Mouse (Mus musculus) neural tube, embryonic 14.5 days (tissue): Measurements from ENCODE around the gene Rmdn2. TPM values are rescaled to one million over a fixed set of nuclear protein-coding genes. Genes with fewer than 3 reads are reported as not detected.

Experiments used
- ATAC-seq: fragments of 200-750 bp; cut with Nextera tagmentation; 2 replicates; pipeline ENCODE4 v1.8.0; 2017; ENCODE audit warnings: low read depth, mild to moderate bottlenecking, moderate TSS enrichment, moderate library complexity
- H3K27ac ChIP-seq: fragments of 300-500 bp; sonication (generic); 2 replicates; pipeline ENCODE4 v1.5.1; 2014; ENCODE audit warnings: low read depth, mild to moderate bottlenecking, control low read depth, low read length, moderate library complexity, mixed read lengths
- H3K27me3 ChIP-seq: fragments of 300-500 bp; sonication (generic); 2 replicates; pipeline ENCODE4 v1.6.1; 2014; ENCODE audit warnings: low read length; ENCODE audit not compliant: control insufficient read depth, insufficient read depth
- H3K36me3 ChIP-seq: fragments of 300-500 bp; sonication (generic); 2 replicates; pipeline ENCODE4 v1.6.1; 2014; ENCODE audit warnings: low read length, mixed read lengths; ENCODE audit not compliant: control insufficient read depth, insufficient read depth
- H3K4me1 ChIP-seq: fragments of 300-500 bp; sonication (generic); 2 replicates; pipeline ENCODE4 v1.6.1; 2014; ENCODE audit warnings: low read length; ENCODE audit not compliant: control insufficient read depth, insufficient read depth
- H3K4me2 ChIP-seq: fragments of 300-500 bp; sonication (generic); 2 replicates; pipeline ENCODE4 v1.6.1; 2014; ENCODE audit warnings: mild to moderate bottlenecking, low read depth, low read length, control low read depth
- H3K4me3 ChIP-seq: fragments of 300-500 bp; sonication (generic); 2 replicates; pipeline ENCODE4 v1.5.1; 2014; ENCODE audit warnings: low read depth, low read length, control low read depth, mixed read lengths
- H3K9ac ChIP-seq: fragments of 300-500 bp; sonication (generic); replicated peaks from 2 replicates; pipeline ENCODE4 v1.6.1; 2014; ENCODE audit warnings: low read depth, mild to moderate bottlenecking, control low read depth, low read length, mixed read lengths
- H3K9me3 ChIP-seq: fragments of 300-500 bp; sonication (generic); 2 replicates; pipeline ENCODE4 v1.6.1; 2016; ENCODE audit warnings: low read length; ENCODE audit not compliant: control insufficient read depth
- WGBS: fragments of 180-500 bp; shearing (Covaris S2); extraction: QIAGEN DNeasy Blood & Tissue Kit; methylation state at CpG from one replicate; pipeline ENCODE4 v1.1.7; 2014; 5-methylcytosine and 5-hydroxymethylcytosine counted together
- polyA plus RNA-seq: library from polyadenylated mRNA; unstranded; fragments of >200 nt; fragmentation: Nextera tagmentation; extraction: Ambion mirVana; gene quantifications from 2 replicates; pipeline ENCODE4 v1.2.1, GENCODE M21; 2014

The Rmdn2 gene
- polyA plus RNA-seq, 1 experiment from 2014 or later, result 9.9 TPM

GRCm38 (mm10) chr17:79714931-79715637 lies 103.4 kb downstream of the Rmdn2 start, which contains the start of gene Cyp1b1:
Cyp1b1 (minus strand) TSS chr17:79715061.
- Histone ChIP-seq H3K4me2 (peak within 1 kb of the TSS; percentile 99), H3K9ac (peak within 1 kb of the TSS; percentile 39), H3K27ac (no peak within 1 kb of the TSS), H3K36me3 (no peaks in the 10 kb centered on the region), H3K27me3 (peaks cover 33% of the 10 kb centered on the region), H3K9me3 (no peaks in the 10 kb centered on the region), H3K4me1 (peaks cover 15% of the 10 kb centered on the region), H3K4me3 (peak within 1 kb of the TSS; percentile 34)
- WGBS, result under 1% methylated on average over 31 of the region's 31 CpGs
- peak; percentile 42; the same call in 1 of the 2 replicates for ATAC-seq

GRCm38 (mm10) chr17:79715649-79716143 lies 104.0 kb downstream of the Rmdn2 start:
- H3K4me1 ChIP-seq, result peaks cover 15% of the 10 kb centered on the region
- H3K27ac ChIP-seq, result no peak overlapping the region
- under 1% methylated on average over 42 of the region's 42 CpGs for WGBS
- H3K4me2 ChIP-seq, result peak overlapping the region; percentile 99
- H3K4me3 ChIP-seq, result peak overlapping the region; percentile 34
- H3K9ac ChIP-seq, result peak overlapping the region; percentile 37; the same call in 1 of the 2 replicates
- H3K9me3 ChIP-seq, result no peaks in the 10 kb centered on the region
- H3K36me3 ChIP-seq, result no peaks in the 10 kb centered on the region
- peaks cover 33% of the 10 kb centered on the region for H3K27me3 ChIP-seq
- peak; percentile 88 for ATAC-seq

DNA sequence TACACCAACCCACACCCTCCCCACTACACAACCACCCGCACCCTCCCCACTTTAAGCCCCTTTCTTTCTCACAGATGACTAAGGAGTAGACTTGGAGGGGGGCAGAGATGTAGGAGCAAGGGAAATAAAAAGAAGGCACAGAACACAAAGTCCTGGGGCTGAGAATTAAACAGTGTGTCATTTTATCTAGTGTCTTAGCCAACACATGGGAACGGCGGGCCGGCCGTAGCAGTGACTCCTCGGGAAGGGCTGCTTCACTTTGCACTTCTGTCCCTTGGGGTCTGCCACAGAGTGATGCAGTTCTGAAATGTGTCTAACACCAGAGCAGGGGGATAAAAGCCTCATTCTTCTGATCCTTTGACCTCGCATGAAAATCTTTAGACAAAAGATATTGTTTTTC lies 109.0 kb downstream of the Rmdn2 start:
- 78% methylated on average over 7 of the region's 7 CpGs for WGBS
- H3K36me3 ChIP-seq, result no peaks in the 10 kb centered on the region

GRCm38 (mm10) chr17:79726613-79727012 lies 115.0 kb downstream of the Rmdn2 start:
- Histone ChIP-seq H3K27me3 (no peaks in the 10 kb centered on the region), H3K4me3 (no peak overlapping the region), H3K4me2 (no peak overlapping the region), H3K27ac (no peak overlapping the region), H3K36me3 (no peaks in the 10 kb centered on the region), H3K9ac (no peak overlapping the region), H3K4me1 (no peaks in the 10 kb centered on the region), H3K9me3 (no peaks in the 10 kb centered on the region)
- 87% methylated on average over 5 of the region's 5 CpGs for WGBS
- no peak for ATAC-seq

More for the DNA sequence above, 109.0 kb downstream of the Rmdn2 start:
- no peaks in the 10 kb centered on the region for H3K27me3 ChIP-seq
- peaks cover 4% of the 10 kb centered on the region for H3K4me1 ChIP-seq
- no peak for ATAC-seq
- H3K9ac ChIP-seq, result no peak overlapping the region
- H3K4me2 ChIP-seq, result no peak overlapping the region
- H3K9me3 ChIP-seq, result no peaks in the 10 kb centered on the region
- H3K4me3 ChIP-seq, result no peak overlapping the region
- no peak overlapping the region for H3K27ac ChIP-seq

DNA sequence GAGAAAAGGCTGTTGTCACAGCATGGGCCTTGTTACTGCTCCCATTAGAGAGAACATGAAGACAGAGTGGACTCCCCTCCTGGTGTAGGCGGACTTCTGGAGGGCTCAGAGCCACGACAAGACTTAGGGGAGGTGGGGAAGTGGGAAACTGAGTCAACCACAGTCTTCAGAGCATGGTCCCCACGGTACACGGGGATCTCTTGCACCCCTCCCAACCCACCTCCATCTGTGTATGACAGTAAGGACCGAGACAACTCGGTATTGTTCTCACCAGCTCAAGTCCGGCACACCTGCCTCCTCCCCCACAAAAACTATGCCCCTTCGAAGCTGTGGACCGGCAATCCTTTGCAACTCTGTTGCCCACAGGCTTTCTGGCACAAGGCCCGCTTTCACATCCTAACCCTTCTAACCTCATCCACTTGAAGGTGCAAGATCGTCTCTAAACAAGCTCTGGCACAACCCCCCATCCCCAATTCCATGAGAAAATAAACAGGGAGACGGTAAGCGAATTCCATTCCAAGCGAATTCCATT lies 116.5 kb downstream of the Rmdn2 start:
- no peaks in the 10 kb centered on the region for H3K36me3 ChIP-seq
- no peak overlapping the region for H3K4me2 ChIP-seq
- H3K27me3 ChIP-seq, result no peaks in the 10 kb centered on the region
- 40% methylated on average over 14 of the region's 14 CpGs for WGBS
- no peaks in the 10 kb centered on the region for H3K9me3 ChIP-seq
- no peak overlapping the region for H3K27ac ChIP-seq
- no peaks in the 10 kb centered on the region for H3K4me1 ChIP-seq
- H3K4me3 ChIP-seq, result no peak overlapping the region
- no peak overlapping the region for H3K9ac ChIP-seq
- no peak for ATAC-seq

GRCm38 (mm10) chr17:79728585-79729503 lies 117.2 kb downstream of the Rmdn2 start:
- Histone ChIP-seq H3K36me3 (no peaks in the 10 kb centered on the region), H3K4me1 (no peaks in the 10 kb centered on the region), H3K27ac (no peak overlapping the region), H3K9me3 (no peaks in the 10 kb centered on the region), H3K4me3 (no peak overlapping the region), H3K9ac (no peak overlapping the region), H3K4me2 (no peak overlapping the region), H3K27me3 (no peaks in the 10 kb centered on the region)
- peak; percentile 21; the same call in 1 of the 2 replicates for ATAC-seq
- 41% methylated on average over 16 of the region's 16 CpGs for WGBS

- ATAC-seq, result no peak
- WGBS, result 77% methylated on average over 8 of the region's 8 CpGs
- Histone ChIP-seq H3K27me3 (no peaks in the 10 kb centered on the region), H3K27ac (no peak overlapping the region), H3K36me3 (no peaks in the 10 kb centered on the region), H3K9ac (no peak overlapping the region), H3K4me3 (no peak overlapping the region), H3K9me3 (no peaks in the 10 kb centered on the region), H3K4me1 (no peaks in the 10 kb centered on the region), H3K4me2 (no peak overlapping the region)
Observed at GRCm38 (mm10) chr17:79730988-79731387, 119.3 kb downstream of the Rmdn2 start.

DNA sequence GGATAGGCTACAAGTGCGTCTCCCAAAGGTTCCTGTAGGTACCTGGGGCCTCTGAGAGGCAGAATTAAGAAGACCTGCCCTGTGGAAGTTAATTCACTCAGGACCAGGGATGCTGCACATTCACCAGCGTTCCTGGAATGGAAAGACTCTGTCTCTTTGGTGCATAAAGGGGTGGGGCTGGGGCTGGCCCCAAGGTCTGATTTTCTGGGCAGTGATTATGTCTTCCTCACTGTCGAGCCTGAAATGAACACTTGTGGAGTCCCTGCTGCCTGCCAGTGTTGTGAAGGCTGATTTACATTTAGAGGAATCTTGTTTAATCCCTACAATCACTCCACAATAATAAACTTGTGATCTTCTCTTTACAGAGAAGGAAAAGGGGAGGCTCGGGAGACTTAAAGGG lies 121.4 kb downstream of the Rmdn2 start:
- ATAC-seq, result no peak
- no peaks in the 10 kb centered on the region for H3K9me3 ChIP-seq
- no peaks in the 10 kb centered on the region for H3K4me1 ChIP-seq
- no peaks in the 10 kb centered on the region for H3K36me3 ChIP-seq
- H3K27ac ChIP-seq, result no peak overlapping the region
- 57% methylated on average over 4 of the region's 4 CpGs for WGBS
- no peak overlapping the region for H3K9ac ChIP-seq
- no peak overlapping the region for H3K4me2 ChIP-seq
- no peaks in the 10 kb centered on the region for H3K27me3 ChIP-seq
- H3K4me3 ChIP-seq, result no peak overlapping the region
